Mouse (Mus musculus) cerebellum, adult 2 months (tissue): Measurements from ENCODE around the gene Ror1. TPM values are rescaled to one million over a fixed set of nuclear protein-coding genes. Genes with fewer than 3 reads are reported as not detected.

Experiments
- DNase-seq, 2 experiments: peaks; one replicate each; pipeline ENCODE4 v3.0.0; 2021
- H3K27ac ChIP-seq: fragments of 200-500 bp; 2 replicates; pipeline ENCODE4 v1.5.1; 2012; ENCODE audit warnings: low read length, control low read depth, inconsistent platforms; ENCODE audit not compliant: insufficient read depth
- H3K27me3 ChIP-seq: fragments of 200-500 bp; 2 replicates; pipeline ENCODE4 v1.6.1; 2012; ENCODE audit warnings: inconsistent platforms, mild to moderate bottlenecking, low read length, moderate library complexity; ENCODE audit not compliant: control insufficient read depth, insufficient read depth
- H3K4me1 ChIP-seq: fragments of 200-500 bp; 2 replicates; pipeline ENCODE4 v1.6.1; 2011; ENCODE audit warnings: low read length; ENCODE audit not compliant: control insufficient read depth, insufficient read depth
- H3K4me3 ChIP-seq: fragments of 200-500 bp; replicated peaks from 2 replicates; pipeline ENCODE3; 2011; ENCODE audit warnings: mild to moderate bottlenecking, low read depth, low read length, control low read depth; ENCODE audit not compliant: insufficient read depth
- CTCF ChIP-seq: fragments of 200-500 bp; IDR thresholded peaks from 2 replicates; pipeline ENCODE4 v1.5.1; 2011; ENCODE audit warnings: low read depth, mild to moderate bottlenecking, control low read depth, low read length, moderate library complexity, borderline replicate concordance; ENCODE audit not compliant: insufficient read depth
- POLR2A ChIP-seq: fragments of 200-500 bp; IDR thresholded peaks from 2 replicates; pipeline ENCODE4 v1.6.1; 2011; ENCODE audit warnings: low read length, control low read depth, borderline replicate concordance; ENCODE audit not compliant: insufficient read depth
- WGBS: fragments of 180-500 bp; shearing (Covaris S2); methylation state at CpG from one replicate; pipeline ENCODE4 v1.1.7; 2018; 5-methylcytosine and 5-hydroxymethylcytosine counted together
- polyA plus RNA-seq: library from polyadenylated mRNA; depleted of rRNA; stranded (reverse); fragments of >200 nt; gene quantifications from 2 replicates; pipeline ENCODE4 v1.2.3, GENCODE M21; 2012

Ror1 gene
- polyA plus RNA-seq, 1 experiment: 3.8 TPM

- no peaks in the 10 kb centered on the region; the same call in none of the 2 replicates for H3K4me1 ChIP-seq
- DNase-seq: no peak
- WGBS: 52% methylated on average over 3 of the region's 3 CpGs
- H3K4me3 ChIP-seq: no peak overlapping the region
- H3K27me3 ChIP-seq: no peaks in the 10 kb centered on the region
- TF ChIP-seq POLR2A: no peak
- no peak for TF ChIP-seq CTCF
- H3K27ac ChIP-seq: no peak overlapping the region
These were observed 98.5 kb downstream of the Ror1 start for GRCm38 (mm10) chr4:100194136-100194535.

- DNase-seq: no peak
- H3K4me3 ChIP-seq: no peak overlapping the region
- TF ChIP-seq CTCF (no peak), POLR2A (no peak)
- H3K27me3 ChIP-seq: no peaks in the 10 kb centered on the region
- no peaks in the 10 kb centered on the region; the same call in none of the 2 replicates for H3K4me1 ChIP-seq
- WGBS: 86% methylated on average over 5 of the region's 5 CpGs
- no peak overlapping the region for H3K27ac ChIP-seq
These were observed 100.7 kb downstream of the Ror1 start for GRCm38 (mm10) chr4:100196255-100196793.

- no peak overlapping the region for H3K4me3 ChIP-seq
- no peak for TF ChIP-seq CTCF
- no peak for TF ChIP-seq POLR2A
- no peaks in the 10 kb centered on the region for H3K27me3 ChIP-seq
- H3K27ac ChIP-seq: no peak overlapping the region
- WGBS: 66% methylated on average over 2 of the region's 2 CpGs
- H3K4me1 ChIP-seq: no peaks in the 10 kb centered on the region; the same call in none of the 2 replicates
- no peak for DNase-seq
These were observed 102.7 kb downstream of the Ror1 start for GRCm38 (mm10) chr4:100198275-100198674.

- no peak overlapping the region for H3K4me3 ChIP-seq
- H3K4me1 ChIP-seq: peaks cover 3% of the 10 kb centered on the region; the same call in 1 of the 2 replicates
- WGBS: 79% methylated on average over 2 of the region's 2 CpGs
- no peak overlapping the region for H3K27ac ChIP-seq
- TF ChIP-seq POLR2A (no peak), CTCF (no peak)
- no peak for DNase-seq
- H3K27me3 ChIP-seq: no peaks in the 10 kb centered on the region
These were observed 105.7 kb downstream of the Ror1 start for GRCm38 (mm10) chr4:100201322-100201721.

- TF ChIP-seq CTCF: no peak
- TF ChIP-seq POLR2A: no peak
- Histone ChIP-seq H3K27ac (no peak overlapping the region), H3K4me3 (no peak overlapping the region), H3K4me1 (peaks cover 6% of the 10 kb centered on the region; the same call in 1 of the 2 replicates), H3K27me3 (no peaks in the 10 kb centered on the region)
- WGBS: 79% methylated on average over 5 of the region's 5 CpGs
- DNase-seq: no peak
These were observed 107.5 kb downstream of the Ror1 start for GRCm38 (mm10) chr4:100203066-100203465.

- H3K27ac ChIP-seq: no peak overlapping the region
- TF ChIP-seq POLR2A: no peak
- no peak for TF ChIP-seq CTCF
- 84% methylated on average over 5 of the region's 5 CpGs for WGBS
- peaks cover 6% of the 10 kb centered on the region; the same call in 1 of the 2 replicates for H3K4me1 ChIP-seq
- no peak overlapping the region for H3K4me3 ChIP-seq
- H3K27me3 ChIP-seq: no peaks in the 10 kb centered on the region
- DNase-seq: no peak
These were observed 108.1 kb downstream of the Ror1 start for GRCm38 (mm10) chr4:100203688-100204087.

- H3K27ac ChIP-seq: no peak overlapping the region
- H3K4me1 ChIP-seq: peaks cover 6% of the 10 kb centered on the region; the same call in 1 of the 2 replicates
- no peak for DNase-seq
- no peak for TF ChIP-seq POLR2A
- no peak for TF ChIP-seq CTCF
- no peak overlapping the region for H3K4me3 ChIP-seq
- 92% methylated on average over 12 of the region's 12 CpGs for WGBS
- H3K27me3 ChIP-seq: no peaks in the 10 kb centered on the region
These were observed 108.8 kb downstream of the Ror1 start for GRCm38 (mm10) chr4:100204381-100204780.

- no peaks in the 10 kb centered on the region for H3K27me3 ChIP-seq
- no peak for DNase-seq
- H3K4me3 ChIP-seq: no peak overlapping the region
- H3K4me1 ChIP-seq: peaks cover 6% of the 10 kb centered on the region; the same call in 1 of the 2 replicates
- no peak overlapping the region for H3K27ac ChIP-seq
- TF ChIP-seq POLR2A: no peak
- 95% methylated on average over 4 of the region's 4 CpGs for WGBS
These were observed 112.5 kb downstream of the Ror1 start for GRCm38 (mm10) chr4:100208081-100208480.

GRCm38 (mm10) chr4:100209106-100209505 is 113.5 kb downstream of the Ror1 start:
- no peak for DNase-seq
- Histone ChIP-seq H3K4me3 (no peak overlapping the region), H3K4me1 (peaks cover 6% of the 10 kb centered on the region; the same call in 1 of the 2 replicates), H3K27ac (no peak overlapping the region), H3K27me3 (no peaks in the 10 kb centered on the region)
- 41% methylated on average over 4 of the region's 4 CpGs for WGBS
- TF ChIP-seq POLR2A (no peak), CTCF (no peak)
